Mouse (Mus musculus): ENCODE results near the gene Lclat1.
"Not testable (repeated sequence)": the region's sequence is repeated elsewhere in the genome, so short reads cannot be mapped to it uniquely, and the experiment has no call there.

The Lclat1 gene

GRCm38 (mm10) chr17:73136562-73137484 lies 29.0 kb downstream of the Lclat1 start:
- ATAC-seq (ENCODE audit: insufficient number of reproducible peaks, low FRiP score, low TSS enrichment), result no peak

- ATAC-seq (ENCODE audit: insufficient number of reproducible peaks, low FRiP score, low TSS enrichment), result no peak
Measured at GRCm38 (mm10) chr17:73138217-73138616, 30.4 kb downstream of the Lclat1 start.

- ATAC-seq (ENCODE audit: insufficient number of reproducible peaks, low FRiP score, low TSS enrichment), result no peak
Measured at GRCm38 (mm10) chr17:73142029-73142428, 34.2 kb downstream of the Lclat1 start.

- no peak for ATAC-seq (ENCODE audit: insufficient number of reproducible peaks, low FRiP score, low TSS enrichment)
Measured at GRCm38 (mm10) chr17:73142445-73142844, 34.7 kb downstream of the Lclat1 start.

- no peak for ATAC-seq (ENCODE audit: insufficient number of reproducible peaks, low FRiP score, low TSS enrichment)
Measured at GRCm38 (mm10) chr17:73145426-73145825, 37.6 kb downstream of the Lclat1 start.

GRCm38 (mm10) chr17:73148607-73149006 lies 40.8 kb downstream of the Lclat1 start:
- ATAC-seq (ENCODE audit: insufficient number of reproducible peaks, low FRiP score, low TSS enrichment), result no peak

- not testable (repeated sequence) for ATAC-seq (ENCODE audit: insufficient number of reproducible peaks, low FRiP score, low TSS enrichment)
Measured at GRCm38 (mm10) chr17:73152790-73153525, 45.2 kb downstream of the Lclat1 start.

- no peak for ATAC-seq (ENCODE audit: insufficient number of reproducible peaks, low FRiP score, low TSS enrichment)
Measured at GRCm38 (mm10) chr17:73153672-73154071, 45.9 kb downstream of the Lclat1 start.

- no peak for ATAC-seq (ENCODE audit: insufficient number of reproducible peaks, low FRiP score, low TSS enrichment)
Measured at GRCm38 (mm10) chr17:73156606-73157005, 48.8 kb downstream of the Lclat1 start.

GRCm38 (mm10) chr17:73161795-73162194 lies 54.0 kb downstream of the Lclat1 start:
- no peak for ATAC-seq (ENCODE audit: insufficient number of reproducible peaks, low FRiP score, low TSS enrichment)

- no peak for ATAC-seq (ENCODE audit: insufficient number of reproducible peaks, low FRiP score, low TSS enrichment)
Measured at GRCm38 (mm10) chr17:73162445-73163208, 54.8 kb downstream of the Lclat1 start.

GRCm38 (mm10) chr17:73163597-73163996 lies 55.8 kb downstream of the Lclat1 start:
- ATAC-seq (ENCODE audit: insufficient number of reproducible peaks, low FRiP score, low TSS enrichment), result no peak

GRCm38 (mm10) chr17:73164121-73164520 lies 56.3 kb downstream of the Lclat1 start:
- no peak for ATAC-seq (ENCODE audit: insufficient number of reproducible peaks, low FRiP score, low TSS enrichment)

GRCm38 (mm10) chr17:73169461-73169860 lies 61.7 kb downstream of the Lclat1 start:
- no peak for ATAC-seq (ENCODE audit: insufficient number of reproducible peaks, low FRiP score, low TSS enrichment)

- ATAC-seq (ENCODE audit: insufficient number of reproducible peaks, low FRiP score, low TSS enrichment), result no peak
Measured at GRCm38 (mm10) chr17:73170141-73170540, 62.4 kb downstream of the Lclat1 start.

- no peak for ATAC-seq (ENCODE audit: insufficient number of reproducible peaks, low FRiP score, low TSS enrichment)
Measured at GRCm38 (mm10) chr17:73174083-73174562, 66.3 kb downstream of the Lclat1 start.

- no peak for ATAC-seq (ENCODE audit: insufficient number of reproducible peaks, low FRiP score, low TSS enrichment)
Measured at GRCm38 (mm10) chr17:73175720-73176119, 67.9 kb downstream of the Lclat1 start.

GRCm38 (mm10) chr17:73177079-73177478 lies 69.3 kb downstream of the Lclat1 start:
- ATAC-seq (ENCODE audit: insufficient number of reproducible peaks, low FRiP score, low TSS enrichment), result no peak

- ATAC-seq (ENCODE audit: insufficient number of reproducible peaks, low FRiP score, low TSS enrichment), result no peak
Measured at GRCm38 (mm10) chr17:73186929-73187328, 79.1 kb downstream of the Lclat1 start.

- no peak for ATAC-seq (ENCODE audit: insufficient number of reproducible peaks, low FRiP score, low TSS enrichment)
Measured at GRCm38 (mm10) chr17:73194146-73194545, 86.4 kb downstream of the Lclat1 start.

All from cerebellum, adult (tissue).